Mouse (Mus musculus): Measurements from ENCODE around the gene Hoxc4.
A peak's percentile ranks its signal among the peaks of the same experiment; 100 is the strongest.

Gene Hoxc4

DNA sequence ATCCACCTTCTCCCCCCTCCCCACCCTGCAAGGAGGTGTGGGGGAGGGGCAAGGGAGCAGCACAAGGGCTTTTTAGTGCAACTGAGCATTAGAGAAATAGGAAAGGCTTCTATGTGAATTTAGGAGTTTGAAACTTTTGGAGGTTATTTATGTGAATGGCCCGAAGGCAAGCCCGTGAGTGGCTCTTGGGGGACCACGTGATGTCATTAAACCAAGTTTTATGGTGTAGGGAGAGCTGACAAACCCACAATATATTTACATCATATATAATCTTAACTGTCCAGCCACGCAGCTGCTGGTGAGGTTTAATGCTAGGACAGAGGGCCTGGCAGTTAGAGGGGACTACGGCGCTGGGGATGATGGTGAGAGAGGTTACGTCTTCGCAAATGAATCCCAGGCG lies at the start of gene Hoxc4:
TSS of gene Hoxc4 (plus strand) at position 299 of the 400 bp plus-strand sequence.
- no peak for DNase-seq (ENCODE audit: low read depth, low spot score)

DNA sequence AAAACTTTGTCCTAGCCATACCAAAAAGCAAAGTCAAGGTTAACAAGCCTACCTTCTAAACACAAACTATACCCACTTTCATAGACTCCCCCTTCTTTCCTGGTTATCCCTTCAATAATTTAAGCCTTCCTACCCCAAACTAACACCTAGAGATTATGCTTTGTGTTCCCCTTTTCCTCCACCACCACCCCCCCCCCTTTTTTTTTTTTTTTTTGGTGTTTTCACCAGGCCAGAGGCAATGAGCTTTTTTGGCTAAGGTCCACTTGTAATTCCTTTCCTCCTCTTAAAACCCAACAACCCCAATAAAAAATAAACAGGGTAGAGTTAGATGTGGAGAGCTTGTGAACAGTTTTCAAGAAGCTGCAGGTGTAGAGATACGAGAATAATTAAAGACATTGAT lies 49.4 kb upstream of the Hoxc4 start:
- no peak for DNase-seq (ENCODE audit: low read depth, low spot score)

DNA sequence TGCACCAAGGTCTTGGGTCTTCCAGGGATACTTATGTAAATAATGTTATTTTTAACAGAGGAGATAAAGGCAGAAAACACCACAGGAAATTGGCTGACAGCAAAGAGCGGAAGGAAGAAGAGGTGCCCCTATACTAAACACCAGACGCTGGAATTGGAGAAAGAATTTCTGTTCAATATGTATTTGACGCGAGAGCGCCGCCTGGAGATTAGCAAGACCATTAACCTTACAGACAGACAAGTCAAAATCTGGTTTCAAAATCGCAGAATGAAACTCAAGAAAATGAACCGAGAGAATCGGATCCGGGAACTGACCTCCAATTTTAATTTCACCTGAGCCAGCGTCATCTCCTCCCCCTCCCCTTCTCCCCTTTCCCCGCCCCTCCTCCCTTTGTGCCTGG lies 48.0 kb upstream of the Hoxc4 start:
- DNase-seq (ENCODE audit: low read depth, low spot score), result no peak

DNA sequence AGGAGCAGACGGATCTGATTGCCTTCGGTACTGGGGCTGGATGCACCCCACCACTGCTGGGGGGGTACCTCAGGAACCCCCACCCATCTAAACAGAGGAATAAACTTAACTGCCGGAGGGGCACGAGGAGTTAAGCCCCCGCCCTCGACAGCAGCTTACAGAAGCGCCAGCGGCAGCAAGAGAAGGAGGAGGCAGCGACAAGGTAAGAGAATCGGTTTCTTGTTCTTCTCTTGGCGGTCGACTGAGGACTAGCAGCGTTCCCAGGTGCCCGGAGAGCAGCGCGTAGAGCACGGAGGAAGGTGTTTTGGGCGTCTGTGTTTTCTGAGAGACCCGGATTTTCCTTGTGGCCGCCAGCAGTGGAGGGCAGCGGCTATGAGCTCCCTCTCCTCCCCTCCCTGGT lies 46.5 kb upstream of the Hoxc4 start:
- DNase-seq (ENCODE audit: low read depth, low spot score), result no peak

DNA sequence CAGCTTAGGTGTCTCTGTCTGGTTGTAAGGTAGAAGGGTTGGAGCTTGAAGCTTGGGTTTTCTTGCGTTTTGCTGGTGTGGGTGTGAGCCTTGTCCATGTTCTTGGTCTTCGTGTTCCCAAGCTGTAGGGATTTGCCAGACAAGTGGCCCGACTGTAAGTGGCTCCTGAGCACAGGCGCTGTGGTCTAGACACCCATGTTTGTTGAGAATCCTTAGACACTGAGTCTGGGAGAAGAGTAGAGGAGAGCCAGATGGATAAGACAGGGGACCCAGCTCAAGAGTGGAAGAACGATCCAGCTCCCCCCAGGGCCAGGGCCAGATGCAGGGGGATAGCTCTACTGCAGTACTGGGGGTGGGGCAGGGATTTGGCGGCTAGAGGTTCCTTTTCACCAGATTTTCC lies 46.0 kb upstream of the Hoxc4 start:
- no peak for DNase-seq (ENCODE audit: low read depth, low spot score)

DNA sequence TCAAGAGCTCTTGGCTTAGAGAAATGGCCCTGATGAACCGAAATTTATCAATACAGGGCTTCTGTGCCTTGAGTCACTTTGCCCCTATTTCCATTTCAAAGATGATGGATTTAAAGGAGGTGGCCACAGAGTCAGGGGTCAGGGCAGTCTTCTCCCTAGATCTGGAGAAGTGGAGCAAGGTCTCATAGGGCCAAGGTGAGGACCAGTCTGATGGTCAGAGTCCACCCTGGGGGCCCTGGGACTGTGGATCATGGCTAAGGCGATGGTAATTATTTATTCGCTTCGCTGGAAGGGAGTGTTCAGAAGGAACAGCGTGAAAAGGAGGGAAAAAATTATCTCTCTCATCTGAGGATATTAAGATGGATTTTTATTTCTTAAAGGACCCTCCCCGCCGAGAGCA lies 43.7 kb upstream of the Hoxc4 start:
- no peak for DNase-seq (ENCODE audit: low read depth, low spot score)

DNA sequence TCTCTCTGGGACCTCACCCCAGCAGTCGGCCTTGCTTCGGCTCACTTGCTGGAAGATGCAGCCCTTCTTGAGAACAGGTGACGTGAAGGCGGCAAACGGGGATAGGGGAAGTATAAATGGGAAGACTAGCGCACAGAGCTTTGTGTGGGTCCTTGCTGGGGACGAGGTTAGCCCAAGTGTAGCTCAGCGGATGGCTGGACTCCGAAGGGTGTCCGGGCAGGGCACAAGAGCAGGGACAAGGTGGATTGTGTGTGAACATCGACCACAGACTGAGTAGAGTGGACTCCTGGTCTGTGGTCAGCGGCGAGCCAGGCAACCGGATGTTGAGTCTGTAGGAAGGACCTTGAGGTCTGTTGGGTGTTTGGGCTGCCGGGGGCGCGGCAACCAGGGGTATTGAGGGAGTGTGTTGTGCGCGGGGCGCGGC lies 43.0 kb upstream of the Hoxc4 start:
- DNase-seq (ENCODE audit: low read depth, low spot score), result no peak

DNA sequence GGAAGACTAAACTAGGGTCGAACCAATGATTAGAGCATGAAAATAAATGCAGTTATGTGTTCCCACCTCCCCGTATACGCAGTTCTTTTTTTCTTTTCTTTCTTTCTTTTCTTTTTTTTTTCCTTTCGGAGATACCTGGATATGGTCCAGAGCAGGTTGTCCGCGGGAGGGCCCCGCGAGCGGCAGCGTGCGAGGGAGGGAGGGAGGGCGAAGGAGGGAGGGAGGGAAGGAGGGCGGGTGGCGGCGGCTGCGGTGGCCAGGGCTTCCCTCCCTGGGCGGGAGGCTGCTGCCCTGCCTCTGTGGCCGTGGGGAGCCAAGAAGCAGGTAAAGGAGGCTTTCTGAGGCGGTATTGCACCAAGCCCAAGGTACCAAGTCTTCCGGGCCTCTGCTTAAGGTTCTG lies 42.6 kb upstream of the Hoxc4 start, which contains the start of gene Hoxc9:
TSS of gene Hoxc9 (plus strand) at position 269 of the 400 bp plus-strand sequence.
- no peak for DNase-seq (ENCODE audit: low read depth, low spot score)

DNA sequence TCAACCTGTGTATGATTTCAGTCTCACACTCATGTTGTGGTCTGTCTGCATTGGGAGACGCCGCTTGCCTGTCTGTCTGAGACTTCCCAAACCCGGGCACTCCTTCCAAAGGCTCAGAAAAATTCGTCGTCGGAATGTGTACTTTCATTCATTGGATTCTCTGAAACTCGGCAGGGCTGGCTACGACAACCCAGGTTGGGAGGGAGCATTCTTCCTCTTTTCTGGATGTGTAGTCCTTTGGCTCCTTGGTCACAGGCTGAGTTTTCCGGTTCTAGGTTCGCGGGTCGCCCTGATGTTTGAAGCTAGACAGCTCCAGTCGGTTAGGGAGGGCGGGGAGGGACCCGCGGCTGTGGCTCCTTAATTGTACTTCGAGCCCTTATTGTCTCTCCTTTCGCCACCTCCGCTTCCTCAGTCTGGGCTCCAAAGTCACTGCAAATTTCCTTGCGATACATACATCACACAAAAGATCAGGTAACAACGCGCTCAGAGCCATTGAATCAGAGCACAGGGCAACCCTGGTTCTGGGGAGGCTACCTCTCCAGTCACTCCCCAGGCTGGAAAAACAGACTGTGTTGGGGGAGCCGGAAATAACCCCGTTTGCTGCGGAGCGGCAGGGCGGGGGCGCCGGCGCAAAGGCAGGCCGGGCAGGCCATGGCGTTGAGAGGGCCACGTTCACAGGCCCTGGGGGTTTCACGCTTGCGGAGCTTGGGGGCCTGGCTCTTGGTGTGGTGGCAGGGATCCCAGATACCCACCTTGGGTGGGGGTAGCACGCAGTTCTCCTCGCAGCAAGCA lies 41.9 kb upstream of the Hoxc4 start:
- DNase-seq (ENCODE audit: low read depth, low spot score), result no peak

DNA sequence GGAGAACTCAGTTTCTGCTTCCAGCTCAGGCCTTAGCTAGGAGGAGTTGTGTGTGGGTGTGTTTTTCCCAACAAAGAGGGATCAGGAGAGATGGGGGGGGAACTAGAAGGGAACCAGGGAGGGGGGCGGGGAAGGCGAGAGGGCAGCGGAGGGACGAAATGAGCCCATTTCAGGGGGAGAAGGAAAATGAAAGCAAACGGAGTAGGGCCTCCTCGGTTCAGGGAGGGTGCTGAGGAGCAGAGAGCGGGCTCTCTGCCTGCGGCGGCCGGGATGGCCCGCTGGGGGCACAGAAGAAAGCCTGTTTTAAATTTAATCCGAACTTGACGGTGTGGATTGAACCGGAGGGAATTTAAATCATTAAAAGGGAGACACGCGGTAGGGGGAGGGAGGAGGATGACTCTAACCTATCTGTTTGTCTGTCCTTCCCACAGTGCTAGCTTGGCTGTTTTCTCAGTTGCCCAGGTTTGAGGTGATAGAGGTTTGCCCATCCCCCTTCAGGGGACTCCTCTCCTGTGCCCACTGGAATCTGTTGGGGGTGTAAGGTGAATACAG lies 41.2 kb upstream of the Hoxc4 start:
- no peak for DNase-seq (ENCODE audit: low read depth, low spot score)

DNA sequence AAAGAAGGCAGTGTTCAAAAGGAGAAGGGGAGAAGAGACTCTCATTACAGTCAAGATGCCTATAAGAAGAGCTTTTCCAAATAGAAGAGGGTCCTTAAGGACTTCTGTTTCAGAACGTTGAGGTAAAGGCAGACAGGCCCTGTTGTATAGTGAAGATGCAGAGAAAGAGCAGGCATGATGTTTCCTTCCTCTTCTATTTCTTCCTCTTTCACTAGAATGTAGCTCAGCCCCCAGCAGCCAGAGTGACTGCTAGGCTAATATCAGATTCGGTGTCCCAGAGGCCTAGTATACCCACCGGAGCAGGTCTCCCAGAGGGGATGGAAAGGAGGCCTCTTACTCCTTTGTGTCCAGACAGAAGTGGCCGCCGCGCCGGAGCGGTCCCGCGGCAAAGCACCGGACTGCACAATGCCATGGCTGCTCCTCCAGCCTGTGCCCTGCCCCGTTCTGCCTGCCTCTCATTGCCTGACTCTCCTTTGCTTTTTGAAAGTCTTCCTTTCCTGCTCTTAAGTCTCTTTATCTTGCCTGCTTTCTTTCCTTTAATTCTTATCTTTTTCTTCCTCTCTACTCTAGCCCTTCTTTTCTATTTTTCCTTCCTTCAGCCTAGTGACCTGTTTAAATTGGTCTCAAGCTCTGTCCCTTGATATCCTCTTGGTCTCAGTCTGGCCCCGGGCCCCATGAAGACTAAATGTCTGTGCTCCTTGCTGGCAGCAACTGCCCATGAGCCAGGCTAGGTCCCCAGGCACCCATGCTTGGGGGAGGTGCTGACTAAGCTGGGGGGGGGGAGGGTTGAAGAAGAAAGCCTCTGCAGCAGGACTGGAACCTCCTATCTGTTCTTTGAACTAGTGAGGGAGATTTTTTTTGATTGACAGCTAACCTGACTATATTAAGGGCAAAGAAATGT lies 39.9 kb upstream of the Hoxc4 start:
- no peak for DNase-seq (ENCODE audit: low read depth, low spot score)

DNA sequence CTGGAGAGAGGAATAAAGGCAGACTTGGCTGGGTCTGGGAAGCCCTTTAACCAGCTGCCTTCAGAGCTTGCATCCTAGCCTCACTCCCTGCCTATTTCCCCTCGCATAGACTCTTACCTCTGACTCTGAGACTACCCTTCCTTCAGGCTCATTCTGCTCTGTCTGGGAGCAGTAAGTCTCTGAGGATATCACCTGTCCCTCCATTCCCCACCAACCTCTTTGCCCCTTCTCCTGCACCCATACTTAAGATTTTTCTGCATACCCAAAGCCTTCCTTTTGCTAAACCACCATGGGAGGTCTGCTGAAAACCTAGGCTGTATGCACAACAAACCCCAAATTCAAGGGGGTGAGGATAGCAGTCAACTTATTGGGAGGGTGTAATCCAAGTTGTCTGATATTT lies 38.8 kb upstream of the Hoxc4 start:
- DNase-seq (ENCODE audit: low read depth, low spot score), result no peak

DNA sequence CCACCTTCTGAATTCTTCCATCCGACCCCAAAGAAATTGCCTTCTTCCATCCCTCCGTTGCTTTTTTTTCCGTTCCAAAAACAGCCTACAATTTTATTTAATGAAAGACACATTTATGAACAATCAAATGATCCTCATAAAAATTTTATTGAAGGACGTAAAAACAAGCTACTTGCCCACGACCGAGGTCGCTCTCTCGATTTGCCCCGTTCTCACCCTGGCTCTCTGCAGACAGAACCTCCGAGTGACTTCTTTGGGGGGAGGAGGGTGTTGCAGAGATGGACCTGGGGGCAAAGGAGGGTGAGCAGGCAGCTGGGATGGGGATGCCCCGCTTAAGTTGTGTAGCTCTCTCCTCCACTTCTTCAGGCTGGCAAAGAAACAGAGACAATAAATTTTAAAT lies 38.4 kb upstream of the Hoxc4 start:
- DNase-seq (ENCODE audit: low read depth, low spot score), result no peak

DNA sequence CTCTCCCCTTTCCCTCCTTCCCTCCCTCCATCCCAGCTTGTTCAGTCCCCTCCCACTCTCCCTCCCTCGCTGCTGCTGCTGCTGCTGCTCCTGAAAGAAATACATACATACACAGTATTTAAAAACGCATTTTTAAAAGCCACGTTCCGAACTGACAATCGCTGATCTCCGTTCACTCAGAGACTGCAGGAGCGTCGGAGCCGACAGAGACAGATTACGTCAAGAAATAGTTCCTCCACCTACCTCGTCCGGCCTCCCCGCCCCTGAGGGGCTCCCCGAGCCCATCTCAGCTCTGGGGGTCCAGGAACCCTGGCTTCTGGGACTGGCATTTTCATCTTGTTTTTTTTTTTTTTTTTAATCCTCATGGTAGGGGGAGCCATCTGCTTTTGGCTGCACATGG lies 37.8 kb upstream of the Hoxc4 start:
- no peak for DNase-seq (ENCODE audit: low read depth, low spot score)

DNA sequence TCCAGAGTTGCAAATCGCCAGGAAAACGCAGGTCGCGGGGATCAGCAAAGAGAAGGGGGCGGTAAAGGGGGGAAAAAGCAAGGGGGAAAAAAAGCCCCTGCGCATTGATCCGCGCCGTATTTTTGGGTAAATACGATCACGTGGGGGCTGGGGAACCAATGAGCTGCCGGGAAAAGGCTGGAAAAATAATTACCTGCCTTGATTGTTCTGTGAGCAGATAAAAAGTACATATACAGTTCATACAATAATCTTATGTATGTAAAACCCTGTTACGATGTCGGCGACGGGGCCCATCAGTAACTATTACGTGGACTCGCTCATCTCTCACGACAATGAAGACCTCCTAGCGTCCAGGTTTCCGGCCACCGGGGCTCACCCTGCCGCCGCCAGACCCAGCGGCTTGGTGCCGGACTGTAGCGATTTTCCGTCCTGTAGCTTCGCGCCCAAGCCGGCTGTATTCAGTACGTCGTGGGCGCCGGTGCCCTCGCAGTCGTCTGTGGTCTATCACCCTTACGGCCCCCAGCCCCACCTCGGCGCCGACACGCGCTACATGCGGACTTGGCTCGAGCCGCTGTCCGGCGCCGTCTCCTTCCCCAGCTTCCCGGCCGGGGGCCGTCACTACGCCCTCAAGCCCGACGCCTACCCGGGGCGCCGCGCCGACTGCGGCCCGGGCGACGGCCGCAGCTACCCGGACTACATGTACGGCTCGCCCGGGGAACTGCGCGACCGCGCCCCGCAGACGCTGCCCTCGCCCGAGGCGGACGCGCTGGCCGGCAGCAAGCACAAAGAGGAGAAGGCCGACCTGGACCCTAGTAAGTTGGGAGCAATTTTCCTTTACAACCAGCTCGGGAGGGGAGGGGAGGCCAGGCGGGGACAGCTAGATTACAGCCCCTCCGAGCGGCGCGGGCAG lies 37.1 kb upstream of the Hoxc4 start:
- DNase-seq (ENCODE audit: low read depth, low spot score), result no peak

DNA sequence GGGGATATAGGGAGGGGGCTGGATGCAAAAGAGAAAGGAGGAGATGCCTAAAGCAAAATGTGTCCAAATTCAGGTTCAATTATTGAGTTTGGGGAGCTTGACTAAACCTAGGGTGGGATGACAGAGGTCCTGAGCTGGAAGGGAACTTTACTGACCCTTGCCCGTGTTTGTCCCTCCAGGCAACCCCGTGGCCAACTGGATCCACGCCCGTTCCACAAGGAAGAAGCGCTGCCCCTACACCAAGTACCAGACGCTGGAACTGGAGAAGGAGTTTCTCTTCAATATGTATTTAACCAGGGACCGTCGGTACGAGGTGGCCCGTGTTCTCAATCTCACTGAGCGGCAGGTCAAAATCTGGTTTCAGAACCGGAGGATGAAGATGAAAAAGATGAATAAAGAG lies 35.0 kb upstream of the Hoxc4 start:
- no peak for DNase-seq (ENCODE audit: low read depth, low spot score)

DNA sequence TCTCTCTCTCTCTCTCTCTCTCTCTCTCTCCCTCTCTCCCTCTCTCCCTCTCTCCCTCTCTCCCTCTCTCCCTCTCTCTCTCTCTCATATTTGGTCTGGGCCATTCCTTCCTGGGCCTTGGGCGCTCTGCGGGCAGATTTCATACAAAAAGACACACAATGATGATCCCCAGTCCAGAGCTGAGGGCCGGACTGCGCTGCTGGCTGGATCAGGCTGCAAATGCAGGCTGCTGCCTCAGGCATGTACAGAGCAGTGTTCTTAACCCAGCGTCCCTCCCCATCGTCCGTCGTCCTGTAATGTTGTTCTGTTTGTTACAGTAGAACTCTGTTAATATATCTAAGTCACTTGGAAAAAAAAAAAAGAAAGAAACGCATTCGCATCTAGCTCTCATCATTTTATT lies 34.2 kb upstream of the Hoxc4 start:
- no peak for DNase-seq (ENCODE audit: low read depth, low spot score)

DNA sequence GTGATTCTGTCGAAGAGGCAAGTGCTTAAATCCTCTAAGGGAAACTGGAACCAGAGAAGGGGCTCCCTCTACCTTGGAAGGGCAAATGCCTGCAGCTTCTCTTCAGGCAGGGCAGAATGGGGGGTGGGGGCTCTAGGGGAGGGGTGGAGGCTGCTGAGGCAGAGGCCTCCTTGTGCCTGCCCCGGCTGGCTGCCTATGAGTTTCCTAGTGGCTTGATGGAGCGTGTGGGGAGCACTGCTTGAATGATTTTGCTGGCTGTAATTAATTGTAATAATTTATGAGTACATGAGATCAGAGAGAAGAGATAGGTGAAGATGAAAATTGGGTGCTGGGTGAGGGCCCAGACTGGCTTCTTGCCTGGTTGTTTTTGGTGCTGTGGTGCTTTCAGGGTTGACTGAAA lies 33.8 kb upstream of the Hoxc4 start:
- DNase-seq (ENCODE audit: low read depth, low spot score), result no peak

DNA sequence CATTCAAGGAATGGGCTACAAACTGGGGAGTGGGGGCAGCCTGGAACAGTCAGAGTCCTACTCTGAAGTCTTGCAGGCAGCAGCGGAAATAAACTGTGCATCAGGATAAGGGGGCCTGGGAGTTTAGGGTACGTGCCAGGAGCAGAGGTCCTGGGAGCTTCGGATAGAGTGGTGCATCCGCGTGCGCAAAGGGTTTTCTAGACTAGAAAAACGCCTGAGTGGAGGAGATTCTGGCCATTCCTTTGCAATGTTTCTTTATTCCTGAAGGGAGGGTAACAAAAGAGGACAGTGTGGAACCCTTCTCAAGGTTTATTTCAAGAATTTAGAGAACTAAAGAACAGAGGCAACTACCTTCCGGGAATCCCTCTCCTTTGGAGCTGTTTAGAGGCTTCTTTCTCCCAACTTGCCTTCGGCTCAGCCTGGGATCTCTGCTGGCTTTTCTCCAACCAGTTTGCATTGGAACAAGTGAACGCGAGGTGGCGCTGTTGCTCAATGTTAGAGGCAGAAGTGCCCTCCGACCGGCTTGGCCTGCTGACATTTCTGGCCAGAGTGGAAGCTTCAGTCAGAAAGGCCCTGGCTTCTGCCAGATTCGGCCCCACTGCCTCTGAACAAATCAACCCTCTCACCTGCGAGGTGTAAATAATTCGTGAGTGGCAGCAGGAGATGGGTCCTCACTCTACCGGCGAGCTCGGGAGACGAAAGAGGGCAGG lies 31.5 kb upstream of the Hoxc4 start:
- DNase-seq (ENCODE audit: low read depth, low spot score), result peak; percentile 81

DNA sequence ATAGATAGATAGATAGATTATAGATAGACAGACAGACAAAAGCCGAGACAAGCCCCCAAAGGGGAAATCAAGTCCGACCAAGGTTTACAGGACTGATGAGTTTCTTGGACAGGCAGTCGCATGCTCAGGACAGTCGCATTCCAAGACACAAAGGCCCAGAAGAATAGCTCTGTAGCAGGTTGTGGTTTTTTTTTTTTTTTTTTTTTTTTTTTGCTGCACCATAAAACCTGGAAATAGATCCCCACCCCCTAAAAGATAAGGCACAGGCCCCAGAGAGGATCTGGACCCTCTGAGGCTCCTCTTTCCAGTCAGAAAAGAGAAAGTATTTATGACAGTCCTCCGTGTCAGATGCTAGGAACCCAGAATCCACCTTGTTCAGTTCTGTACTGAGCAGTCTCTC lies 30.7 kb upstream of the Hoxc4 start:
- no peak for DNase-seq (ENCODE audit: low read depth, low spot score)
